Mouse (Mus musculus) E14TG2a.4 (cell line): ENCODE data around the gene Kif1b.

Experiments used
- CTCF ChIP-seq: conservative IDR thresholded peaks from 2 replicates; pipeline ENCODE4 v1.5.1; 2014; ENCODE audit warnings: low read length
- NANOG ChIP-seq: IDR thresholded peaks from 2 replicates; pipeline ENCODE4 v1.6.1; 2014; ENCODE audit warnings: borderline replicate concordance, low read length, mixed read lengths

DNA sequence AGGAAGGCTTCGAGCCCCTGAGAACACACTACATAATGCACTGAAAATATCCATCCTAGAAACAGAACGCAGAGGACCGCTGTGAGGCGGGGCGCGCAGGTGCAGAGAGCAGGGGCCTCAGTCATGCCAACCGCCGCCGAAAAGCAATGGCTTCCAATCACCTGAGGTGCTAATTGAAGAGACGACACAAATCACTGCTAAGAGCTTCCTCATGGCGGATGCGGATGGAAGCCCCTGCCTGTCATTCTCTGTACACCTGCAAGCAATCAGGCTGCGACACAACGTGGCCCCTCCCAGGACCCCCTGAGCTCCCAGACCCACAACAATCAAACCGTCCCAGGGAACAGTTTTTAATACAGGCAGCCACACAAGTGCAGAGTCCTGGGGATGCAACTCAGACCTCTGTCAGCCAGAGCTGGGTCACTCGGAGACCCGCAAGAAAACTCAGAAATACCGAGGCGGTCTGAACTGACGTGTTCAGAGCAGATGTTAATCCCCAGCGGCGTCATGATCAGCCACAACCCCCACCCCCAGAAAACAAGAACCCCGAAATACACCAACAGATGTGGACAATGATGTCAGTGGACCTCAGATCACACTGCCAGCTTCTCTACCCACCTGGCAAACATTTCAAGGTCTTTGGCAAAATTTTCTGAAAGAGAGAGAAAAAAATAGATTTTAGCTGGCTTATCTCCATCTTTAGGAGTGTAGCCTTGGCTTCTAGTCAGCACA, 176.3 kb downstream of the Kif1b start:
- TF ChIP-seq CTCF (no peak), NANOG (no peak)
